Mouse (Mus musculus) ES-E14 (cell line): ENCODE measurements around the gene Mesd. TPM values are rescaled to one million over a fixed set of nuclear protein-coding genes. Genes with fewer than 3 reads are reported as not detected.
A peak's percentile ranks its signal among the peaks of the same experiment; 100 is the strongest.
"Not testable (repeated sequence)": the region's sequence is repeated elsewhere in the genome, so short reads cannot be mapped to it uniquely, and the experiment has no call there.

Source experiments
- DNase-seq: peaks from one replicate; pipeline ENCODE4 v3.0.0-alpha.2; 2013; ENCODE audit warnings: low read depth, low spot score
- H3K27ac ChIP-seq: 2 replicates; pipeline ENCODE4 v1.5.1; 2012; ENCODE audit warnings: low read depth, mild to moderate bottlenecking, low read length, moderate library complexity, mixed read lengths; ENCODE audit not compliant: poor library complexity, insufficient read depth, severe bottlenecking
- H3K36me3 ChIP-seq: 2 replicates; pipeline ENCODE4 v1.6.1; 2012; ENCODE audit warnings: mild to moderate bottlenecking, low read length, moderate library complexity, mixed read lengths; ENCODE audit not compliant: control insufficient read depth, poor library complexity, insufficient read depth, severe bottlenecking
- H3K4me1 ChIP-seq, 2 experiments: fragments of 150-350 bp in 1 of 2; sonication (generic) in 1 of 2; 2 replicates each; pipeline ENCODE4 v1.6.1; 2012; ENCODE audit warnings: low read length in 2 of 2, mild to moderate bottlenecking in 1 of 2, mixed read lengths in 1 of 2; ENCODE audit not compliant: control insufficient read depth in 2 of 2, insufficient read depth in 2 of 2, poor library complexity in 1 of 2
- H3K4me3 ChIP-seq, 2 experiments: fragments of 150-350 bp in 1 of 2; sonication (generic) in 1 of 2; 2 replicates each; pipeline ENCODE4 v1.5.1; 2012; ENCODE audit warnings: low read length in 2 of 2, low read depth in 1 of 2, mild to moderate bottlenecking in 1 of 2, mixed read lengths in 1 of 2; ENCODE audit not compliant: insufficient read depth in 1 of 2, poor library complexity in 1 of 2, severe bottlenecking in 1 of 2
- H3K9ac ChIP-seq: 2 replicates; pipeline ENCODE4 v1.6.1; 2012; ENCODE audit warnings: low read depth, mild to moderate bottlenecking, low read length, mixed read lengths; ENCODE audit not compliant: poor library complexity, insufficient read depth, severe bottlenecking
- H3K9me3 ChIP-seq: fragments of 150-350 bp; sonication (generic); 2 replicates; pipeline ENCODE4 v1.6.1; 2012; ENCODE audit warnings: low read depth, mild to moderate bottlenecking, low read length; ENCODE audit not compliant: control insufficient read depth, insufficient read depth
- CHD2 ChIP-seq: IDR thresholded peaks from 2 replicates; pipeline ENCODE4 v1.6.1; 2014; ENCODE audit warnings: mild to moderate bottlenecking, low read depth, low read length, inconsistent platforms
- HCFC1 ChIP-seq: IDR thresholded peaks from 2 replicates; pipeline ENCODE4 v1.6.1; 2012; ENCODE audit warnings: low read length, inconsistent platforms, borderline replicate concordance; ENCODE audit not compliant: insufficient read depth
- MAFK ChIP-seq: IDR thresholded peaks from 2 replicates; pipeline ENCODE4 v1.6.1; 2014; ENCODE audit warnings: mild to moderate bottlenecking, low read depth, low read length, inconsistent platforms; ENCODE audit not compliant: insufficient read depth
- ZC3H11A ChIP-seq: IDR thresholded peaks from 2 replicates; pipeline ENCODE4 v1.6.1; 2012; ENCODE audit warnings: low read depth, mild to moderate bottlenecking, inconsistent platforms, low read length, borderline replicate concordance
- ZNF384 ChIP-seq: IDR thresholded peaks from 2 replicates; pipeline ENCODE4 v1.6.1; 2012; ENCODE audit warnings: low read depth, low read length, inconsistent platforms
- in situ Hi-C, 2 experiments: fragments of 600-800 bp; cut with MboI; formaldehyde crosslinking; loops; one replicate each; pipeline ENCODE4 v1.15.1; 2025; ENCODE audit warnings: low sequenced_read_pairs in 2 of 2, inconsistent platforms in 1 of 2; ENCODE audit not compliant: unreplicated experiment in 2 of 2
- total RNA-seq: library from RNA; depleted of rRNA; stranded (reverse); fragments of 300-350 nt; gene quantifications from 2 replicates; pipeline ENCODE4 v1.2.3, GENCODE M21; 2012

Gene Mesd
- total RNA-seq, 1 experiment, result 142 TPM

DNA sequence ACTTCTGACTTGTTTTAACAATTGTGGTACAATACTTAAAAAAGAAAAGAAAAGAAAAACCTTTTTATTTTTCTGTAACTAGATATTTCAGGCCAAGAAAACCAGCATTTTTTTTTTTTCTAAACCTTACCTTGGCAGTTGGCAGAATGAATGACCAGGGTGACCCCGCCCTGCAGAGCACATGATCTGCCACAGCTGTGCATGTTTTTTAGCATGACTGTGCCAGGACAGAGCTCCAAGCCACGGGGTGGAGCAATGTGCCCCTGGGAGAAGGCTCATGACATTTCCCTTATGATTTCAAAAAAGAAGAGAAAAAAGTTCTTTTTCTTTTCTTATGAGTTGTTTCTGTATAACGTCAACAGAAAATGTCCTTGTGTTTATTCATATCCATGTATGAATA is 5.1 kb downstream of the Mesd start:
- no peaks in the 10 kb centered on the region for H3K9me3 ChIP-seq
- DNase-seq, result no peak
- H3K9ac ChIP-seq, result no peak overlapping the region
- H3K4me1 ChIP-seq, result peaks cover 0 to 5% of the 10 kb centered on the region in 2 experiments; a peak in 2 of 4 replicates
- H3K36me3 ChIP-seq, result no peaks in the 10 kb centered on the region
- TF ChIP-seq ZNF384 (no peak), CHD2 (no peak), HCFC1 (no peak), MAFK (no peak), ZC3H11A (no peak)
- H3K27ac ChIP-seq, result no peak overlapping the region
- no peak overlapping the region for H3K4me3 ChIP-seq
- in situ Hi-C loops, result no loop called here

DNA sequence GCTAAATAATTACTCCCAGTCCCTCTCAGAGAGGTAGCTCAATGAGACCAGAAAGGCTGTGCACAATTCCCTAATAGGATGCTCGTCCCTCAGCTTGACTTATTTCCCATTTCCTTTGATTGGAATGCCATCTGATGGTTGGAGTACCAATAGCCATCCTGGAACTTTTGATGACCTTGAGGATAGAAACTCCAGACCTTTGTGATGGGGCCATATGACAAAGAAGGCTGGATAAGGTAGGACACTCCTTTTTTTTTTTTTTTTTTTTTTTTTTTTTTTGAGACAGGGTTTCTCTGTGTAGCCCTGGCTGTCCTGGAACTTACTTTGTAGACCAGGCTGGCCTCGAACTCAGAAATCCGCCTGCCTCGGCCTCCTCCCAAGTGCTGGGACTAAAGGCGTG is 5.7 kb downstream of the Mesd start:
- H3K9me3 ChIP-seq, H3K4me1 ChIP-seq, H3K36me3 ChIP-seq, H3K4me3 ChIP-seq, H3K9ac ChIP-seq, in situ Hi-C loops, DNase-seq, H3K27ac ChIP-seq: not testable (repeated sequence)
- 0 out of 2 replicates have a peak, but pooled peaks have one; percentile 63 for TF ChIP-seq ZNF384

DNA sequence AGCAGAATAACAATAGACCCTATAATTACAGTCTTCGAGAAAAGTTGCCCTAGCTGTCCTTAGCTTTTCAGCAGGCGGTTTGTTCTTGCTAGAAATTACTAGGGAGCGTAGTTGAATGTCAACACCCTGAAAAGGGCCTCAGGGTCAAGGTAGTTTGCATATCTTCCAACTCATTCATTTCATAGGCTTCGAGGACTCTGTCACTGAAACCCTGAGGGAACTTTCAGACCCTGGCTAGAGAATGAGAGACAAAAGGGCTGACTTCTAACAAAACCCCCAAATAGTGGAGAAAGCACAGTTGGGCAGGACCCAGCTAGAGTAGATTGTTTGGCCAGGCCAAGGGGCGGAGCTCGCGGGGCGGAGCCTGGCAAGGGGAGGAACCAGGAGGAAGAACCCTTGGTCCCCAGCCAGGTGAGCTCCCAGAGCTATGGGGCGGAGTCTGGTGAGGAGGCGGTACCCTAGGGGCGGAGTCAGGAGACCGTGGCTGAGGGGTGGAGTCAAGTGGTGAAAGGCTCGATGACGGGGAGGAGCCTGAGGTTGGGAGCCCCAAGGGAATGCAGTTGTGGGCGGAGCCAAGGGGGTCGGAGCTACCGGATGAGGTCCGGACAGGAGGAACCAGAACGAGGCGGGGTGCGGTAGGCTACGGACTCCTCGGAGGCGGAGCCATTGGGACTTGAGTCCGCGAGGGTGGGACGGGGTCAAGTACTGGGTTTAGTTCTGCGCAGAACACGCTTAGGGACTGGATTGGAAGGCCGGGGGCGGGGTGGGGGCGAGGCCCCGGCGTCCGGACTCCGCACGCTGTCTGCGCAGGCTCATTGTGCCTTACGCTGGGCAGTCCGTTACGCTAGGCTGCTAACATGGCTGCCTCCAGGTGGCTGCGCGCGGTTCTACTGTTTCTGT is 7.4 kb downstream of the Mesd start:
- TF ChIP-seq CHD2 (no peak), HCFC1 (0 out of 2 replicates have a peak, but pooled peaks have one; percentile 51), ZC3H11A (no peak), ZNF384 (no peak)
- no peaks in the 10 kb centered on the region for H3K9me3 ChIP-seq
- H3K4me1 ChIP-seq, result peaks cover 0 to 3% of the 10 kb centered on the region in 2 experiments; a peak in 1 of 4 replicates
- H3K4me3 ChIP-seq, result peak overlapping the region; percentile 81 to 98
- peak overlapping the region; percentile 61 for H3K27ac ChIP-seq
- peaks cover 9% of the 10 kb centered on the region; the same call in 1 of the 2 replicates for H3K36me3 ChIP-seq
- peak; percentile 100 for DNase-seq
- in situ Hi-C loops, result no loop called here
- peak overlapping the region; percentile 91 for H3K9ac ChIP-seq

GRCm38 (mm10) chr7:83892333-83892669 is 8.0 kb downstream of the Mesd start:
- H3K4me1 ChIP-seq, result peaks cover 0 to 3% of the 10 kb centered on the region in 2 experiments; a peak in 1 of 4 replicates
- TF ChIP-seq ZC3H11A (no peak), CHD2 (no peak), ZNF384 (no peak), HCFC1 (no peak), MAFK (no peak)
- no peak for DNase-seq
- H3K4me3 ChIP-seq, result peak overlapping the region; percentile 81 to 98
- in situ Hi-C loops, result no loop called here
- H3K9me3 ChIP-seq, result no peaks in the 10 kb centered on the region
- peak overlapping the region; percentile 91 for H3K9ac ChIP-seq
- H3K36me3 ChIP-seq, result peaks cover 10% of the 10 kb centered on the region; the same call in 1 of the 2 replicates
- peak overlapping the region; percentile 61 for H3K27ac ChIP-seq
